ENCODE assay signal across 8 mouse cellular contexts in the genomic region with DNA sequence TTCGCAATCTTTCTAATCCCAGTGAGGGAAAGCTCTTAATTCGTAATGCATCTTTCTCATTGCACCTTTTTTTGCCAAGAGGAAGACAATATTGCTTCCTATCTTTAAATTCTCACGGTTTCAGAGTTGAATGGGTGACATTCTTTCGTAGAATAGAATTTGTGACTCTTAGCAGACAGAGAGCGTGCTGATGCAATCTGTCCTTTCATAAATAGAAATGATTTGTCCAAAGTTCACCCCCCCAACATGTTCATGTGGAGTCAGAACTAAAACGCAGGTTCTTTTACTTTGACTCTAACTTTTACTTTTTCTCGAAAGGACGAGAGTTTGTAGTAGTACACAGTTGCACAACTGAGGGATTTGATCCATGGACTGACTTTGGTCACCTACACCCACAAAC. TPM values are rescaled to one million over a fixed set of nuclear protein-coding genes. Genes with fewer than 3 reads are reported as not detected.
DNase-seq lines count a peak whose midpoint lies in the region; ATAC-seq and TF ChIP-seq lines count a peak whose summit lies in the region.

No protein-coding gene starts in this region.

- no peak for DNase-seq in lung, adult 2 months
- DNase-seq in lung, postnatal 10 days, result no peak
- no peak for DNase-seq in intestine, embryonic 14.5 days (ENCODE audit: low spot score)
- no peak for DNase-seq in left cerebral cortex, postnatal 4 days
- no peak for DNase-seq in kidney, postnatal 36 days

- H3K4me2 ChIP-seq in embryonic facial prominence, embryonic 12.5 days (replicated peaks), result peak overlapping the region; percentile 50
- H3K4me2 ChIP-seq in intestine, embryonic 14.5 days (ENCODE audit: low read length), result peak overlapping the region; percentile 62
- H3K4me2 ChIP-seq in neural tube, embryonic 12.5 days (replicated peaks), result peak overlapping the region; percentile 64

- no peak for TF ChIP-seq POLR2A in lung, adult 2 months (IDR thresholded peaks at IDR 0.05; ENCODE audit: borderline replicate concordance, extremely low read depth, low read depth, low read length)

- H3K9me3 ChIP-seq in embryonic facial prominence, embryonic 12.5 days, result no peaks in the 10 kb centered on the region
- no peaks in the 10 kb centered on the region for H3K9me3 ChIP-seq in intestine, embryonic 14.5 days (ENCODE audit: control insufficient read depth, low read length)
- H3K9me3 ChIP-seq in neural tube, embryonic 12.5 days, result no peaks in the 10 kb centered on the region

- peak overlapping the region; percentile 47 for H3K9ac ChIP-seq in embryonic facial prominence, embryonic 12.5 days
- peak overlapping the region; percentile 34 for H3K9ac ChIP-seq in intestine, embryonic 14.5 days (ENCODE audit: low read length)
- peak overlapping the region; percentile 97 for H3K9ac ChIP-seq in neural tube, embryonic 12.5 days

- TF ChIP-seq CTCF in lung, adult 2 months (IDR thresholded peaks at IDR 0.05; ENCODE audit: insufficient read depth, low read length), result no peak

- intact Hi-C loops in left cerebral cortex, postnatal 4 days (cut with DNase I), result no loop called here

- no peaks in the 10 kb centered on the region for H3K27me3 ChIP-seq in embryonic facial prominence, embryonic 12.5 days
- no peaks in the 10 kb centered on the region for H3K27me3 ChIP-seq in intestine, embryonic 14.5 days (replicated peaks; ENCODE audit: control insufficient read depth, insufficient read depth, low read length)
- H3K27me3 ChIP-seq in neural tube, embryonic 12.5 days (replicated peaks), result no peaks in the 10 kb centered on the region

- H3K4me1 ChIP-seq in lung, adult 2 months (ENCODE audit: control insufficient read depth, insufficient read depth, low read length), result peaks cover 11% of the 10 kb centered on the region
- H3K4me1 ChIP-seq in embryonic facial prominence, embryonic 12.5 days, result peaks cover 8% of the 10 kb centered on the region; the same call in 1 of the 2 replicates
- peaks cover 7% of the 10 kb centered on the region for H3K4me1 ChIP-seq in intestine, embryonic 14.5 days (replicated peaks; ENCODE audit: control insufficient read depth, insufficient read depth, low read length)
- H3K4me1 ChIP-seq in neural tube, embryonic 12.5 days, result peaks cover 11% of the 10 kb centered on the region

- peak overlapping the region; percentile 99 for H3K27ac ChIP-seq in embryonic facial prominence, embryonic 12.5 days
- H3K27ac ChIP-seq in intestine, embryonic 14.5 days (ENCODE audit: low read depth), result peak overlapping the region; percentile 98
- peak overlapping the region; percentile 99; the same call in 1 of the 2 replicates for H3K27ac ChIP-seq in neural tube, embryonic 12.5 days

- no peaks in the 10 kb centered on the region for H3K36me3 ChIP-seq in embryonic facial prominence, embryonic 12.5 days
- H3K36me3 ChIP-seq in intestine, embryonic 14.5 days (ENCODE audit: control insufficient read depth, insufficient read depth, low read length), result no peaks in the 10 kb centered on the region
- H3K36me3 ChIP-seq in neural tube, embryonic 12.5 days, result no peaks in the 10 kb centered on the region

- under 1% methylated on average over 8 of the region's 8 CpGs for WGBS in lung, adult 2 months
- WGBS in embryonic facial prominence, embryonic 12.5 days, result 10% methylated on average over 8 of the region's 8 CpGs
- WGBS in intestine, embryonic 14.5 days, result 9% methylated on average over 8 of the region's 8 CpGs
- 13% methylated on average over 8 of the region's 8 CpGs for WGBS in neural tube, embryonic 12.5 days

- ATAC-seq in embryonic facial prominence, embryonic 12.5 days (ENCODE audit: insufficient number of reproducible peaks, insufficient read depth, low FRiP score, low TSS enrichment), result no peak
- ATAC-seq in intestine, embryonic 14.5 days (replicated peaks; ENCODE audit: low FRiP score, low TSS enrichment, low read depth), result no peak
- ATAC-seq in neural tube, embryonic 12.5 days (ENCODE audit: low FRiP score, low read depth), result no peak
- ATAC-seq in frontal cortex, adult (ENCODE audit: low TSS enrichment), result no peak

- peak overlapping the region; percentile 69 for H3K4me3 ChIP-seq in lung, adult 2 months (replicated peaks; ENCODE audit: extremely low read depth, low read depth, low read length)
- H3K4me3 ChIP-seq in embryonic facial prominence, embryonic 12.5 days, result peak overlapping the region; percentile 96
- peak overlapping the region; percentile 98 for H3K4me3 ChIP-seq in intestine, embryonic 14.5 days (ENCODE audit: low read depth, low read length)
- H3K4me3 ChIP-seq in neural tube, embryonic 12.5 days, result peak overlapping the region; percentile 99

RNA-seq across cellular contexts. Expression of gene Ptpn12, which starts 0.9 kb away (rescaled TPM):
- 76.7 and 85.2 TPM in 2 replicates for polyA plus RNA-seq in lung, adult 2 months (2012; rRNA removed)
- 24.5 and 26.1 TPM in 2 replicates for polyA plus RNA-seq in embryonic facial prominence, embryonic 12.5 days (2016; fragmentation: Nextera tagmentation; extraction: Ambion mirVana)
- polyA plus RNA-seq in intestine, embryonic 14.5 days (2014; fragmentation: Nextera tagmentation; extraction: Ambion mirVana), result 22.1 and 24.7 TPM in 2 replicates
- polyA plus RNA-seq in neural tube, embryonic 12.5 days (2016; fragmentation: Nextera tagmentation; extraction: Ambion mirVana), result 25.7 and 29.3 TPM in 2 replicates
- total RNA-seq in left cerebral cortex, postnatal 4 days (2021), result 10 to 100 TPM; 51.7 to 60.8 TPM

Comparison
In these comparisons a context has a peak if more than half of its experiments do, and no peak if none do; other contexts are left out.
1. H3K9ac ChIP-seq: peak in every context shown above with its lines; median percentile 97 in neural tube, embryonic 12.5 days; 47 in embryonic facial prominence, embryonic 12.5 days; 34 in intestine, embryonic 14.5 days.